Mouse (Mus musculus): ENCODE results near the gene Prdm15.
A peak's percentile ranks its signal among the peaks of the same experiment; 100 is the strongest.

Gene Prdm15

DNA sequence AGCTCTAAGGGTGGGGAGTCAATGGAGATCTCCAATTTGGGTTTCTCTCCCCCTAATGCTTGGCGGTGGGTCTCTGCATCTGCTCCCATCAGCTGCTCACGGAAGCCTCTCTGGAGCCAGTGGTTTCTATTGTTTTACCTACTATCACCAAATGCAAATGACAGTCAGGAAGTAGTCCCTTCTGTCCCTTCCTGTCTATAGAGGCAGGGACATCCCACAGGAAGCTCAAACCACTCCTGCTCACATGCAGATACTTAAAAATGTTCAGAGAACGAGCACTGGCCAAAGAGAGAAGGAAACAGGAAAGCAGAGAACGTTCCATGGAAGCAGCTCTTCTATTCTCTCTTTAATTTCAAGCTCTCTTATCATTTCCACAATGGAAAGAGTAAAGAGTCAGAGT lies 32.1 kb downstream of the Prdm15 start:
- no peak for DNase-seq (ENCODE audit: low spot score in 2 of 2)

DNA sequence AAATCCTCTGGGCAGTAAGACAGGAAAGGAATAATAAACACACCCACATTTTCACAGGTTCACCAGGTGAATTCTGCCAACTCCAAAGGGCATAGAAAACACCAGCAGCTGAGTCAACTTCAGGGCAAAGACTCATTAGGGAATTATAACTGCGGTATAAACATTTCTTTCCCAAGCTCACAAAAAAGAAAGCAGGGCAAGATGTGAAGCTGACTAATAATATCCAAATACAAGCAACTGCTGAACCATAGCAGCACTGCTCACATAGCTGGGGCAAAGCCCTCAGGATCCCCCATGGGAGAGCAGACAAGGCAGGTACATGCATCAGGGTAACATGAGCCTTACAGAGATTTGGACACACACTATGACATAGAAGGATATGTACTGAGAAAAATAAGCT lies 34.2 kb downstream of the Prdm15 start:
- DNase-seq (ENCODE audit: low spot score in 2 of 2), result no peak

DNA sequence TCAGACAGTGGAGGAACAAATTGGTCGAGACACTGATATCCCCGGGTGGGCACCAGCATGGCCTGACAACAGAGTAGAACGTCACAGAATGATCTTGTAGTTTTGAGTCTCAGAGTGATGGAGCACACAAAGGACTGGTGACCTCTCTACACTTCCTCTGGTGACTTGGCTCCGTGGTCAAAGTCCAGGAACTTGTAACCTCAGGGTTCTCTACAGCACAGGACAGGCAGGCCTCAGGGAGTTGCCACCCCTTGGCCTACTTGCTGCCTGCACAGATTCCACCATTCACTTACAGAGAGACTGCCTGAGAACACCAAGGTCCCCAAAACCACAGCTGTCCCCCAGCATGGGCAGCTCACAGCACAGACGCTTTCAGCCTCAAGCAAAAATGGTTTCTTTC lies 36.4 kb downstream of the Prdm15 start:
- DNase-seq (ENCODE audit: low spot score in 2 of 2), result no peak

DNA sequence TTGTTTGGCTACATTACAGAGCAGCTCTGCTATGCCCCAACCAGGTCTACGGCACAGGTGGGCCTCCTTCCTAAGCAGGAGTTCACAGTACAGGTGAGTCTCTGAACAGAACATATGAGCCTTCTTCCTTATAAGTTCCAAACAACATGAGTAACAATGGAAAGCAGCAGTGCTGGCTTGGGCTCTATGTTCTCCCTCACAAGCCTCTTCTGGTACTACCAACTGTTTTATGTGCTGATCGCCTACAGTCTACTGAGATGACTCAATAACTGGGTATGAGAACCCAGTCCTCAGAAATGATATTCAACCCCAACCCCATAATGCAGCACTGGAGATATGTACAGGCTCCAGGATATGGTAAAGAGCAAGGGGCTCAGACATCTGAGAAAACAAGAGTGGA lies 37.6 kb downstream of the Prdm15 start:
- DNase-seq (ENCODE audit: low spot score in 2 of 2), result no peak

DNA sequence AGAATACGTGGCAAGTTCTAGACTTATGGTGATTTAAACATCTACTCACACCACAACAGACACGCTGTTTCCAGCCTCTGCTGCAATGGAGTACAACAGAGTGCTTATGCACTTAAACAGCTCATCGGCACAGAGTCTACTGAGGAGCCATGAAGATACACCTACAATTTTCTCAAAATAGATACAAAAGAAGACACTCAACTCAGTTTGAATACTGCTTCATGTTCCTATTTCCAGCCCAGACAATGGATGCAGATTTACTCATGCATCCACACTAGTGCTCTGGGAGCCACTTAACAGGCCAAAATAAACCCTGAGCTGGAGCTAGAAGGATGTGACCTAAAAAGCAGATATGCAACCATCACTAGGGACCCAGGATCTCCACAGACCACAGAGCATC lies 42.8 kb downstream of the Prdm15 start:
- peak; percentile 7 to 41 for DNase-seq (ENCODE audit: low spot score in 2 of 2)

DNA sequence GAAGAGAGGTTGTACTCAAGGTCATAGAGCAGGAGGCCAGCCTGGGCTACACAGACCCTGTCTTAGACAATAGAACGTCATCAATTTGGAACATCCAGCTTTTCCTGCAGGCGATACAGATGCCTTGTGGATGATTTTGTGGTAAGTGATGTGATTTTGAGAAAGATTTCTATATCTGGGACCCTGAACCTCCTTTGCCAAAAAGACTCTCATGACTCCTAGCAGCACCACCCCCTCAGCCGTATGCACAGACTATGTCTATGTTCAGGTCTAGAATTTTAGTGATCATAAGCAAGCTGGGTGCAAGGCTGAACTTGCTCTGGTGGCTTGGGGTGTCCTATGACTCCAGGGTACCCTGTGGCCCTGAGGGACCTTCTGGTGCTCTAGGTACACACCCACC lies 46.0 kb downstream of the Prdm15 start:
- peak; percentile 21 to 29 for DNase-seq (ENCODE audit: low spot score in 2 of 2)

DNA sequence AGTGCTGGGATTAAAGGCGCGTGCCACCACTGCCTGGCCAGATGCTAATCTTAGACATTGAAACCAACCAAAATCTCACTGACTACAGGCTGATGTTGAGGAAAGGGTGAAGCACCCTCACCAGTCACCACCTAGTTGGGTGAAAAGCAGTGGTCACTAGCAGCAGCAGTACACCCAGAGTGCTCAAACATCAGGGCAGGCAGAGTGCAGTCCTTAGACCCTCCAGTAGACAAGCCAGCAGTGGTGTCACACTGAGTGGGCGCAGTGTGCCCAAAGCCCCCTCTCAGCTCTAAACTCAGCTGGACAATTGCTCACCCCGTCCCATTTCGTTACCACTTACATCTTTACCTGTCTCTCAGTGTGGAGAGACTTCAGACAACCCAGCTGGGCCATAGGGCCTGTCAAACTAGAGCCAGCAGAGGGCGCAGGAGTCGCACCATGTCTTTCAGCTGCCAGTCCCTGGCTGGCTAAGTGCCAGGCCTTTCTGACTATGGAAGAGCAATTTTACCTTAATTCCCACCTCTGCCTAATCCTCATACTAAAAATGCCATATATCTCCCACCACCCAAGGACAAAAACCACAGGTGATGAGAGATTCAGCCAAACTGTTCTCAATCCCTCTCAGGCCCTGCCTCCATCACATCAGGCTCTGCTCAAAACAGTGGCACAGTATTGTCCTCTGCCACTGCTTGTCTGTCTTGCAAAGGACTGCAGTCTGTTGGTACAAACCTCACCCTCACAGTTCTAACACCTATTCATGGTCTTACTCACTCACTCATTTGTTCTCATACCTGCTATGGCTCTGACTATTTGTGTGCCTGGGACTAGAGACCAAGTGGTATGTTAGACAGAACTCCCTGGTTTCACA lies 46.7 kb downstream of the Prdm15 start:
- peak; percentile 71 to 86 for DNase-seq (ENCODE audit: low spot score in 2 of 2)

DNA sequence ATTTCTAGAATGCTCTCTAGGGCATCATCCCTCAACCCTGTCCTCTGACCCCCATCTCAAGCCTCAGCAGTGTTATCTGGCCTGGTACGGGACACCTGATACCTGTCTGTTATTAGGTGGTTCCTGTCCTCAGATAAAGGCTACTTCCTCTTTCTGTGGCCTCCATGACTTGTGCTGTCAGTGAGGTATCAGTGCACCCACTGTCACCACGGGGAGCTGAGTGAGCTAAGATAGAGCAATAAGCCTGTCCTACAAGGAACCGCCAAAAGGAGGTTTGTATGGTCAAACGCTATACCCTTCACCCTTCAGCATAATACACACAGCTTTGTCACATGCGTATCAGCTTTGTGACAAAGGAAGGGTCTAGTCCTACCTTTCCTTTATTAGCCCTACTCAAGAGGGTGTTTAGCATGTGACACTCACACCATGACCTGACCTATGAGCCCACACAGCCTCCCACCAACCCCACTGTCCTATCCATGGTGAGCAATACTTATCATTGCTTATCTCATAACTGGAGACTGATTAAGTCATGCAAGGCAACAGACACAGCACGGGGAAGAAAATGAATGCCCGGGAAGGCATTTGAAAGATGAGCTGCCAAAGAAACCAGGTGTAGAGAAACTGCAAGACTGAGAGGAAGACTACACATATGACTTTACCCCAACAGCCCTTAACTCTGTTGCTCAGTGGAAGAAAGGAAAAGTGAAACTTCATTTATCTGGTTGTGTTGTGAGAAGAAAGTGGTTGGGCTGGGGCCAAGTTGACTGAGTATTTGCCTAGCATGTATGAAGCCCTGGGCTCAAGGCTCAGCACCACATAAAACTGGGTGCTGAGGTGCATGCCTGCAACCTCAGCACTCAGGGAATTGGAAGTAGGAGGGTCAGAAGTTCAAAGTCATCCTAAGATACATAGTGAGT lies 53.4 kb downstream of the Prdm15 start:
- DNase-seq (ENCODE audit: low spot score in 2 of 2), result no peak

DNA sequence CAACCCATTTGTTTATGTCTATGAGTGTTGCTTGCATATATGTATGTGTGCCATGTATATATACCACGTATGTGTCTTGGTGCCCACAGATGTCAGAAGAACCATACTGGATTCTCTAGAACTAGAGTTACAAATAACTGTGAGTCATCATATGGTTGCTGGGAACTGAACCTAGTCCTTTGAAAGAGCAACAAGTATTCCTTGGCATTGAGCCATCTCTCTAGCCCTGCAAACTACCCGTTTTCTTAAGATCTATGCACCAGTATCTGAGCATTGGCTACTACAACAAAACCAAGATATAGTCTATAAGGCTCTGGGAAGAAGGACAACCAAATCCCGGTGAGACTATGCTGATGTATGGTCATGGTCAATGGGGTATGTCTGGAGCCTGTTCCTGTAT lies 54.4 kb downstream of the Prdm15 start:
- DNase-seq (ENCODE audit: low spot score in 2 of 2), result no peak

DNA sequence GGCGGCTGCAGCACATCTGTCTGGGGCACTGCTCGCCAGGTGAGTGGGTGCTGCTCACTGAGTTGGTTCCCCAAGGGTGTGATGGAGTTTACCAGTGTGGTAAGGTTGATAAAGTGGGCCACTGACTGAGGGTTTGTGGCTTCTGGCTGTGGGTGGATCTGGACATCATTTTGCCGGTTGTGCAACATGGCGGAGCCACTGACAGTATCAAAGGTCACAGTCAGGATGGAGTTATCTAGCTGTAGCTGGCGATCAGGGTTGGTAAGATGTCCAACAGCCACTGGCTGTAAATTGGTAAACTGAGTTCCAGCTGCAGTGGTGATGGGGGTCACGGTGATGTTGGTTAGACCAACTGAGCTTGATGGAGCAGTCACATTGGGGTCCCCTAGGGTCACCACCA lies 57.4 kb downstream of the Prdm15 start:
- DNase-seq (ENCODE audit: low spot score in 2 of 2), result no peak

DNA sequence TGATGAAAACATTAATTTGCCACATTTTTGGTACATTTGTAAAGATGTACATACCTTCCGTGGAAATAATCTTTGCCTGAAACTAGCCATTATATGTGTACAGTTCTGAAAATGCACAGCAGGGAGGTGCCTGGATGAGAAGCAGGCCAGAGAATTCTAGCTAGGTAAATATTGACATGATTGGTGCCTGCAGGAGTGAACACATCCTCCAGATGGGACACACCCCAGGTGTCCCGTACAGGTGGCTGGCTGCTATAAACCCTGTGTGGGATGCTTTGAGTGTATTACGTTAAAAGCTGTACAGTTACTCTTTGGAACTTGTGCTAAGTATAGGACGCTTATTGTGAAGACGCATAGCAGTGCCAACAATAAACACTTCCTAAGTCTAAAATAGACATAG lies 68.6 kb downstream of the Prdm15 start:
- no peak for DNase-seq (ENCODE audit: low spot score in 2 of 2)

DNA sequence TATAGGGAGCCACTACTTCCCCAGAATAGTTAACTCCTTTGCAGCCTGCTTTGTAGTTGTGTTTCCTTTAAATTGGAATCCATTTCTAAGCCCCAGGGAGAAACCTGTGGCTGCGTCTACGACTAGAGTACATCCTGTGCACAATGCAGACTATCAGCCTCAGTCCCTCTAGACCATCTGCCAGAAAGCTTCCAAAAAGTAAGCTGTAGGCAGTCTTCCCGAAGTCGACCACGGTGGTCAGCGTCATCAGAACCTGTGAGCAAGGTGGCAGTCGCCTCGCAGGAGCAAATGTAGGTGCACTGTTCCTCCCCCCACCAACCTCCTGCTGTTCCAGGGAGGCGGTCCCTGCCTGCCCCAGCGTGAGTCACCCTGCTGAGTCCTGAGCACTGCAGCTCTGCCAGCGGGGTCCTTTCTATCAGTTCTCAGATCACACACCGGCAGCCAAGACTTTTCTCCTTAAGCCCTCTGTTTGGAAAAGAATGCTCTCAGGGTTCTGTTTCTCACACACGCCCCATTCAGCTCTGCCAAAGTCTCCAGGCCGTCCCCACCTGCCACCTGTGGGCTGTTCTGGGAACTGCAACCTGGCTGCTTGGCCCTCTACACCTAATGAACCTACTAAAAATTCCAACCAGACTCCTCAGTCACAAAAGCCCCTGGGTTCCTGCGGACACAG lies 73.2 kb downstream of the Prdm15 start:
- peak; percentile 73 to 82 for DNase-seq (ENCODE audit: low spot score in 2 of 2)

DNA sequence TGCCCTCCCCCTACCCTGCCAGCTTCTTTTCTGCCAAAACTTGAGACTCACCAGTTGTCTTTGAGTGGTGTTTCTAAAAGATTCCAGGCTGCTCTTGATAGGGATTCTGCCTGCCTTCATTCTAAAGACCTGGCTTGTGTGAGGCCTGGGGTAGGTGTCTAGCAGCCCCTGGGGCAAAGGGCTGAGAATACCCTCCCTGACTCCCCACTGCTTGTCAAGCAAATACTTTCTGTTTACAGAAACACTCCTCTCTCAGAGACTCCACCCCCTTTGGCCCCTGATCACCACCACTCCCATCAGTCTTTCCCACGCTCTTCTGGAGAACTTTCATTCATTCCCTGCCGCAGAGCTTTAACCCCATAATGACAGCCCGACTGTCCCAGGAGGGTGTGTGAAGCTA lies 85.1 kb downstream of the Prdm15 start:
- DNase-seq (ENCODE audit: low spot score in 2 of 2), result no peak

DNA sequence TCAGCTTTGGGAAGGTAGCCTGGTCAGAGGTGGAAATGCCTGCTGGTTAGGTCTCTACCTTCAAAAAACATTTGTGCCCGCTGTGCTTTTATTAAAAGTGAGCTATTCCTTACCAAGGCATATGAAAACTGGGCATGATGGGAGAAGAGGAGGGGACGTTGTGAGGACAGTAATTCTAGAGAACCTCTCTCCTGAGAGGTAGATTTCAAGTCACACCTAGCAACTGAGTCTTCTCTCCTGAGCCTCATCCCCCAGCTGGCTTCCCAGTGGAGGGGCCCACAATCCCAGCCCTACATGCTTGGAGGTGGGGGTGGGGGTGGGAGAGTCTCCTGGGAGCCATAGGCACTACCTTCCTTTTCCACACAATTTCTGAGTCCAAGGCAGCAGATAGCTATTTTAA lies 87.0 kb downstream of the Prdm15 start:
- no peak for DNase-seq (ENCODE audit: low spot score in 2 of 2)

DNA sequence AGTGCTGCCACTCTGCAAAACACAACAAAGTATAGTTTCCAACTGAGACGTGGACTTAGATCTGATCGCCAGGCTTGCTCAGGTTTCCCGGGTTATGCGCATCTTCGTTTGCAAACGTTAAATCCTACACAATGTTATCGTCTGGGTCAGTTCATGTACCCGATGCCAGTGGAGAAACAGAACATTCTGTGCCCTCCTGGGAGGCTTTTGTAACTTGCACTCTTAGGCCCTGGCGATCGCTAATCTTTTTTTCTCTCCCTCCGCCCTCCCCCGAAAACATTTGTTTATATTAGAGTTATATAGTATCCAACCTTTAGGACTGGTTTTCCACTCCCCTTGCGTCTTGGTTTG lies 87.7 kb downstream of the Prdm15 start:
- no peak for DNase-seq (ENCODE audit: low spot score in 2 of 2)

DNA sequence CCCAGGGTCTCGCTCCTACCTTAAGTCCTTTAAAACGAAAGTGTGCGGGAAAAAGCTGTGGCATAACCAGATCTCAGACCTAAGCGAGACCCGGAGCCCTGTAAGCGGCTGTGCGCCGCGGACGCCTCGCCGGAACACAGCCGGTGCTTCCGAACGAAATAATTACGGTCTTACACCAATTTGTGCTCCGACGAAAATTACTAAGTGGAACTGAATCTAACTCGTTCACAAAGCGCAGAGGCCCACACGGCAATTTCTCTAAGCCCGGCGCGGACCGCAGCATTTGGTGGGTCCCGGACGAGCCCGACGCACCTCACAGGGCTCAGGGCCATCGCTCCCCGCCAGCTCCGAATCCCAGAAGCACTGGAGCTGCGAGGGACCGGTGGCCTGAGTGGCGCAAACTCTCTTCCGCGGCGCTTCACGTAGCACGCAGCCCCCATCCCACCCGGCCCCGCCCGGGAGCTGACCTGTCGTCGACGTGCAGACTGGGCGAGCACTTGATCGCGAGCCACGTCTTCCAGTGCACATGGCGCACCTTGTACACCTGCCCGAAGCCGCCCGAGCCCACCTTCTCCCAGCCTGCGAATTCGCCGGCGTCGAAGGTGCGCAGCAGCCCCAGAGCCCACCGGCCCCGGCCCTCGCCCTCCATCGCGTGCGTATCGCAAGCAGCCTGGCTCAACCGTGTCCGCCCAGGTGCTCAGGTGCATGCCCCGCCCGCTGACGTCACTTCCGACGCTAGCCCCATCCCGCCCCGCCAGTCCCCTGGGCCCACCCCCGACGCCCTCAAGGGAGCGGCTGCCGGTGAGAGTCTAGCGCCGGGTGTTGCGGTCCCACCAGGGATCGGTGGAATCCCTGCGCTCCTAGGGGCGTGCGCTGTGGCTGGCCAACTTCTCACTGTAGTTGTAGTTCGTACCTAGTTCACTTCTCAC lies 88.3 kb downstream of the Prdm15 start, which contains the start of gene Ripk4:
Gene Ripk4, minus strand, starts transcription at position 727 of the 929 bp plus-strand sequence.
- no peak for DNase-seq (ENCODE audit: low spot score in 2 of 2)

DNA sequence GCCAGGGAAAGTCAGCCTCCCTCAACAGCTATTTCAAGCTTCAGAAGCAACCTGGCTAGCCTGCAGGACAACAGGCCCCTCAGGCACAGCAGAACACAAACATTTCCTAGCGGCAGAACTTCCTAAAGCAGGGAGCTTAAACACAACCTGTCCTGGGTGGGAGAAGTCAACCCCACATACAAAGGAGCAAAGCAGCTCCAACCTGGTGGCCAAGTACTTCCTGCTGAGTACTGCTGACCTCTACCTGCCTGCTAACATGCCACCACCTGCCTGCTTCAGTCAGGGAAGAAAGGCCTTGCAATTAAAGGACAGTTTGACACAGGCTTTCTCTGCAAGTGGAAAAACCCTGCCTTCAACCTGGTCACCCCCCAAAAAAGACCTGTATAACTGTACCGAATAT lies 89.9 kb downstream of the Prdm15 start:
- no peak for DNase-seq (ENCODE audit: low spot score in 2 of 2)

DNA sequence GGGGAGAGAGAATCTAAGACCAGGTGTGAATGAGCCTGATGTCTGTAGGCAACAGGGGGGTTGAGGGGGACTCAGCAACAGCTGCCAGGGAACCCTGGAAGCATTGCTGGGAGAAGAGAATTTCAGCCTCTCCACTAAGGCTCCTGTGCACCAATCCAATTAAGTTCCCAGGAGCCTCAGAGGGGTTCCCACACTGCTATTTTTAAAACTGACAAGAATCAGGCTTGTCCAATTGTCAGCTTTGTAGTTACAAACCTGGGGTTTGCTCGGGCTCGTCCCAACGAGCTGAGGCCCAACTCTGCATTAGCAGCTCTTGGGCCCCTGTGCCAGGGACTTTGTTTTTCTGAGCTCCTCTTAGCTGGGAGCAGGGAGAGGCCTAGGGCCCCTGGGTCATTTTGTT lies 92.0 kb downstream of the Prdm15 start:
- DNase-seq (ENCODE audit: low spot score in 2 of 2), result no peak

DNA sequence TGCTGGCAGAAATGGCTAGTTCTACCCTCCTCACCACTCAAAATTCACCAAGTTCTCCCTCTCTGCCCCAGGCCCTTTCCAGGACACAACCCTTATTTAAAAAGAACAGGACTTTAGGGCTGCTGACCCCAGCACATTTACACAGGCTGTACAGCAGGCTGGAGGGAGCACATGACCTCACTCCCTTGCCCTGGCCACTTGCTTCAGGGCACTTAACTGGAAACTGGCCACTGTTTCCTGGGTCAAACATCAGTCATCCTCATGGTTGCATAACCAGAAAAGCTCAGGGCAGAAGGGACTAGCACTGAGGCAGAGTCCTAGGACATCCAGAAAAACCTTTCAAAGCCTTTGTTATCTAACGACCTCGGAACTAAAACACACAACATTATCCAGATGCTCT lies 93.4 kb downstream of the Prdm15 start:
- DNase-seq (ENCODE audit: low spot score in 2 of 2), result no peak

DNA sequence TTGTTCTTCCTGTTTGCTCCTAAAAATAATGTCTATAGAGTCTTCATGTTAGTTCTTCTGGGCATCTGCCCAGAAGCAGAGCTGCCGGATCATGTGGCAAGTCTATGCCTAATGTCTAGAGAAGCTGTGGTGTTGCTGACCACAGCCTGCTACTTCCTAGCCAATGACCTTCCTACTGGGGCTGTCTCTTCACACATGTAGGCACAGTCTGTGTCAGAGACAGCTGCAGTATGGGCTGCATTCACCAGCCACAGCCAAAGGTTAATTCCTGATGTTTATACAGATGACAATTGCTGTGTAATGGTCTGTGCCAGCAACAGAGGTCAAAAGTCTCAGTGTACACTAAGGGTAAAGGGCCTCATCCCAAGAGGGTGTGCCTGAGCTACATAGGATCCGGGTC lies 95.2 kb downstream of the Prdm15 start:
- DNase-seq (ENCODE audit: low spot score in 2 of 2), result no peak

DNA sequence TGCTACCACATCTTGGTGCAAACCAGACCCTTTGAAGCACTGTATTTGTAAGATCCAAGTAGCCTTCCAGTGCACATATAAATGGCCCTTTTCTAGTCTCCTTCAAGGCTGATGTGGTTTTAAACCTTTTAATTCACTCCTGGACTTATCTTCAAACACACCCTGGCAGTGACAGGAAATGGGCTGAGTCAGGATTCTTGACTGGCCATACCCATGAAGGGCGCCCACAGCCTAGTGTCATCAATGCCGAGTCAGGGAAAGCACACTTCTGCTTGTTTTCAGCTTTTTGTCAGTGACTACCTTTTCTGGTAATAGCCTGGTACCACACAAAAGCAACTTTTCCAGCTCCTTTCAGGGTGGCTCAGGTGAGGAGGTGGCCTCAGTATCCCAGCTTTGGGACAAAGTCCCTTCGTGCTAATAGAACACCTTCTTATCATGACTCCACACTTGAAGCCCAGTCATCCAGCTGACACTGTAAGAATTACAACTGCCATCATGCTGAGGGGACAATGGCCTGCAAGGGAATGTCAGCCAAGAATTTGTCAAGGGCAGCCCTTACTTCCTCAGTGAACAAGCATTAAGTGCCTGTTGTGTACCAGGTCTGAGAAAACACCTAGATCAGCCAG lies 99.2 kb downstream of the Prdm15 start:
- no peak for DNase-seq (ENCODE audit: low spot score in 2 of 2)

Measured in frontal cortex, postnatal 36 days (tissue).